Mouse (Mus musculus) heart, embryonic 12.5 days (tissue): ENCODE measurements around the gene Ppox. TPM values are rescaled to one million over a fixed set of nuclear protein-coding genes. Genes with fewer than 3 reads are reported as not detected.
"Not testable (repeated sequence)": the region's sequence is repeated elsewhere in the genome, so short reads cannot be mapped to it uniquely, and the experiment has no call there.

Experiments
- ATAC-seq: fragments of 200-750 bp; cut with Nextera tagmentation; 2 replicates; pipeline ENCODE4 v1.8.0; 2017; ENCODE audit warnings: moderate TSS enrichment, moderate library complexity; ENCODE audit not compliant: insufficient number of reproducible peaks, low FRiP score
- H3K27ac ChIP-seq: fragments of 300-500 bp; sonication (generic); 2 replicates; pipeline ENCODE4 v1.5.1; 2016; ENCODE audit warnings: mild to moderate bottlenecking, moderate library complexity; ENCODE audit not compliant: poor library complexity, severe bottlenecking
- H3K27me3 ChIP-seq: fragments of 300-500 bp; sonication (generic); replicated peaks from 2 replicates; pipeline ENCODE4 v1.6.1; 2016; ENCODE audit warnings: mild to moderate bottlenecking, moderate library complexity
- H3K36me3 ChIP-seq: fragments of 300-500 bp; sonication (generic); 2 replicates; pipeline ENCODE4 v1.6.1; 2016; ENCODE audit warnings: mild to moderate bottlenecking, moderate library complexity
- H3K4me1 ChIP-seq: fragments of 300-500 bp; sonication (generic); replicated peaks from 2 replicates; pipeline ENCODE4 v1.6.1; 2016; ENCODE audit warnings: mild to moderate bottlenecking
- H3K4me2 ChIP-seq: fragments of 300-500 bp; sonication (generic); 2 replicates; pipeline ENCODE4 v1.6.1; 2016; ENCODE audit warnings: mild to moderate bottlenecking, moderate library complexity
- H3K4me3 ChIP-seq: fragments of 300-500 bp; sonication (generic); 2 replicates; pipeline ENCODE4 v1.5.1; 2016; ENCODE audit warnings: mild to moderate bottlenecking
- H3K9ac ChIP-seq: fragments of 300-500 bp; sonication (generic); 2 replicates; pipeline ENCODE4 v1.6.1; 2016; ENCODE audit warnings: mild to moderate bottlenecking, moderate library complexity
- H3K9me3 ChIP-seq: fragments of 300-500 bp; sonication (generic); replicated peaks from 2 replicates; pipeline ENCODE4 v1.6.1; 2016; ENCODE audit warnings: mild to moderate bottlenecking, moderate library complexity
- WGBS: fragments of 180-500 bp; shearing (Covaris S2); methylation state at CpG from one replicate; pipeline ENCODE4 v1.1.7; 2016; 5-methylcytosine and 5-hydroxymethylcytosine counted together
- polyA plus RNA-seq: library from polyadenylated mRNA; unstranded; fragments of >200 nt; fragmentation: Nextera tagmentation; extraction: Ambion mirVana; gene quantifications from 2 replicates; pipeline ENCODE4 v1.2.1, GENCODE M21; 2016

Gene Ppox
- polyA plus RNA-seq, 1 experiment from 2014 or later: 55.4 TPM

DNA sequence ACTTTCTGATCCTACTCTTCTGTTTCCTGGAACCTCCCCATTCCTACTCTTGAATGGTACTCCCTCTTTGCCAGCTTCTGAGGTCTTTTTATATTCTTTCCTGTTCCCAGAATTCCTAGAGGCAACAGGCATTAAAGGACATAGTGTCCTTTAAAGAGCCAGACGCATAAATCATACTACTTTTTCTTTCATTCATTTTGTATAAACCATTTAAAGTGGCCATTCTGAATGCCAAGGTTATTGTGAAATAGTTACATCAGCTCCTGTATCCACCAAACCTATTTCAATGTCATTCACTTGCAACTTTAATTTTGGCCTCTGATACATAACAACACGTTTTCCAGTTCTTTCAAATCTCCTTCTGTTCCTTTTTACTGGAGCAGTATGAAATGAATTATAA, 28.3 kb upstream of the Ppox start:
- no peaks in the 10 kb centered on the region for H3K9me3 ChIP-seq
- H3K9ac ChIP-seq: no peak overlapping the region
- H3K4me3 ChIP-seq: no peak overlapping the region
- H3K36me3 ChIP-seq: no peaks in the 10 kb centered on the region
- H3K4me1 ChIP-seq: peaks cover 4% of the 10 kb centered on the region
- no peaks in the 10 kb centered on the region for H3K27me3 ChIP-seq
- H3K27ac ChIP-seq: no peak overlapping the region
- 70% methylated on average over 2 of the region's 2 CpGs for WGBS
- no peak for ATAC-seq
- H3K4me2 ChIP-seq: no peak overlapping the region

DNA sequence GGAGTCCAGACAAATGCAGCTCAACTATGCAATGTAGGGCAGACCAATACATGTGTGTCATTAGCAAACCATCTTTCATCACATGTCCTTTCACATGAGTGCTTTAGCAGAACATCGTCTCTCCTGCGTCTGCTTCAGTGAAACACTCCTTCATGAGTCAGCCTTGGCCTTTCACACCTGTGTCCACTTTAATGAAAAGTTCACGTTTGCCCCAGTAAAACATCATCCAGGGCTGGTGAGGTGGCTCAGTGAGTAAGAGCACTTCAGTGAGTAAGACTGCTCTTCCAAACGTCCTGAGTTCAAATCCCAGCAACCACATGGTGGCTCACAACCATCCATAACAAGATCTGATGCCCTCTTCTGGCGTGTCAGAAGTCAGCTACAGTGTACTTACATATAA, 25.2 kb upstream of the Ppox start:
- ATAC-seq, H3K36me3 ChIP-seq, H3K4me3 ChIP-seq, H3K9ac ChIP-seq, H3K27ac ChIP-seq, H3K27me3 ChIP-seq, H3K4me2 ChIP-seq, H3K9me3 ChIP-seq, H3K4me1 ChIP-seq: not testable (repeated sequence)
- 64% methylated on average over 5 of the region's 5 CpGs for WGBS

DNA sequence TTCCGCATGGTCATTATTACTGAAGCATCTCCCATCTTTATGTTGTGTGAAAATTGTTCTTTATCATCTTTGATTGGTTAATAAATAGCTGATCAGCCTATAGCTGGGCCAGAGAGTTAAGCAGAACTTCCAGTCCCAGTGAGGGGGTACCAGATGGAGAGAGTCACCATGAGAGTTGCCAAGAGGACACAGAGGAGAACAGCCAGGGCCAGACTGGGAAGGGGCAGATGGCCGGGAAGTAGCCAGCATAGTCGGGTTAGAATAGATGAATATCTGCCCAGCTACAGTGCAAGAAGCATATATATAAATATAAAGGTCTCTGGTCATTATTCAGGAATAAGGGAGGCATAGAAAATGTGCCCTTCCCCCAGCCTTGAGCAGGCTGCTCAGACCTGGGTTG, 17.2 kb upstream of the Ppox start:
- no peak overlapping the region for H3K4me3 ChIP-seq
- H3K27ac ChIP-seq: no peak overlapping the region
- H3K4me2 ChIP-seq: no peak overlapping the region
- peaks cover 7% of the 10 kb centered on the region for H3K4me1 ChIP-seq
- no peak overlapping the region for H3K9ac ChIP-seq
- no peak for ATAC-seq
- 48% methylated on average over 3 of the region's 3 CpGs for WGBS
- no peaks in the 10 kb centered on the region for H3K9me3 ChIP-seq
- H3K27me3 ChIP-seq: peaks cover 16% of the 10 kb centered on the region
- no peaks in the 10 kb centered on the region for H3K36me3 ChIP-seq

DNA sequence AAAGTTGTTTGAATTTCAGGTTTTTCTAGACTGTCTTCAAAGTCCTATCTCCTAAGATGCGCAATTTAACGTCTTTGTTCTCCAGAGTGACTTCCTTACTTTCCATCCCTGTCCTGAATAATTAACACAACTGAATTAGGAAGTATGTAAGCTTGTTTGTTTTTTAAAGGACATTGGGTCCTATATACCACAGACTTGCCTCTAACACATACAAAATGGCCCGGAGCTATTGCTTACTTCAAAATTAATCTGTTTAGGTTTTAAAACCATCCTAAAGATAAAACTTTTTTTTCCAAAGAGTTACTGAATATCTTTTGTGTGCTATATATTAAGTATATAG, 14.0 kb upstream of the Ppox start:
- H3K27ac ChIP-seq: peak overlapping the region; percentile 87
- H3K36me3 ChIP-seq: peaks cover under 1% of the 10 kb centered on the region
- peak overlapping the region; percentile 86 for H3K9ac ChIP-seq
- no peaks in the 10 kb centered on the region for H3K9me3 ChIP-seq
- 18% methylated on average over 3 of the region's 3 CpGs for WGBS
- peak overlapping the region; percentile 74 for H3K4me2 ChIP-seq
- H3K4me1 ChIP-seq: peaks cover 8% of the 10 kb centered on the region
- H3K27me3 ChIP-seq: peaks cover 16% of the 10 kb centered on the region
- H3K4me3 ChIP-seq: peak overlapping the region; percentile 94
- ATAC-seq: no peak

DNA sequence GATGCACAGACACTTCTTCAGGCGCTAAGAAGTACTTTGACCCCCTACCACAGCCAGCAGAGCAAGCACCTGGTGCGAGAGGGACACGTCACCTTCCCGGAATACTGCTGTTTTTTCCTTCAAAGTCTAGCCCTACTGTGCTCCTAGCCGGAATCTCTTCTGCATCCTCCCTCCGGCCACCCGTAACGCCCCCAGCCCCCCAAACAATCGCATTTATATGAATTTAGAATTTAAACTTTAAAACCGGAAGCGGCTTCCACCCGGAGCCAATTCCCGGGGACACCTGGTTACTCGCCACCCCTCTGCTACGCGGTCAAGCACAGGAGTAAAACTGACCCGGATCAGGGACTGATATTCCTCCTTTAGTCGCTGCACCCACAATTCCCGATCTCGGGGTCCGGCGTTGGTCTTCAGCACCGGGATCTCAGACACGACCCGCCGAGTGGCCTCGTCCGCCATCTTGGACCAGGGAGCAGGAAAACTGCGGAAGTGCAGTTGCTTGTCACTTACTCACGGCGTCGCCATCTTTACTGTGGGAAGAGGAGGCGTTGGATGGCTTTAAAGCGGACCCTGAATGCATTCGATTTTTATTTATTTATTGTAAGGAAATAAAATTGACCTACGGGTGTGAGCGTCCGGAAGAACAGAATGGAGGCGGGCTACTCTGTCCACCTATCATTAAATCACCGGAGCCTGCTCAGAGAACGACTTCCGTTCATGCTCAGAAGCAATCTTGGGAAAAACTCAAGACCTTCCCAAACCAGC, 13.5 kb upstream of the Ppox start, which contains the start of gene Ufc1:
Gene Ufc1 (minus strand): TSS at position 727 of the 765 bp plus-strand sequence.
- Histone ChIP-seq H3K4me2 (peak within 1 kb of the TSS; percentile 74), H3K9ac (peak within 1 kb of the TSS; percentile 86), H3K27ac (peak within 1 kb of the TSS; percentile 87), H3K27me3 (peaks cover 16% of the 10 kb centered on the region), H3K4me3 (peak within 1 kb of the TSS; percentile 94), H3K36me3 (peaks cover 6% of the 10 kb centered on the region), H3K4me1 (peaks cover 8% of the 10 kb centered on the region), H3K9me3 (no peaks in the 10 kb centered on the region)
- under 1% methylated on average over 42 of the region's 42 CpGs for WGBS
- peak; percentile 82 for ATAC-seq

DNA sequence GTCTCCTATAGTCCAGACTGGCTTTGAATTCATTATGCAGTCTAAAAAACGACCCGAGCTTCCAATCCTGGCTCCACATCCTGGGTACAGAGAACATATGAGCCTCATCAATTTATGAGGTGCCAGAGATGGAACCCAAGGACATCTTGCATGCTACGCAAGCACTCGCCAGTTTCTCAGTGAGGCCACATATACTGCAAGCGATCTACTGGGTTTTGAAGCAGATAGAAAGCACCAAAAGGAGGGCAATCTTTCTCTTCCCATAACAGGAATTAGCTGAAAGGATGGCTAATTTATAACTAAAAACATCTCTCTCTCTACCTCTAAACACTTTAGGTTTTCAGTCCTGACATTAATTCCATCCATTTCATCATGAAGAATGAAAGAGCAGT, 12.9 kb upstream of the Ppox start:
- Histone ChIP-seq H3K9me3 (no peaks in the 10 kb centered on the region), H3K36me3 (peaks cover 12% of the 10 kb centered on the region), H3K9ac (peak overlapping the region; percentile 86), H3K4me2 (peak overlapping the region; percentile 74), H3K27ac (peak overlapping the region; percentile 87; the same call in 1 of the 2 replicates), H3K4me3 (peak overlapping the region; percentile 94), H3K4me1 (peaks cover 8% of the 10 kb centered on the region), H3K27me3 (peaks cover 16% of the 10 kb centered on the region)
- ATAC-seq: no peak
- WGBS: 42% methylated on average over 5 of the region's 5 CpGs

DNA sequence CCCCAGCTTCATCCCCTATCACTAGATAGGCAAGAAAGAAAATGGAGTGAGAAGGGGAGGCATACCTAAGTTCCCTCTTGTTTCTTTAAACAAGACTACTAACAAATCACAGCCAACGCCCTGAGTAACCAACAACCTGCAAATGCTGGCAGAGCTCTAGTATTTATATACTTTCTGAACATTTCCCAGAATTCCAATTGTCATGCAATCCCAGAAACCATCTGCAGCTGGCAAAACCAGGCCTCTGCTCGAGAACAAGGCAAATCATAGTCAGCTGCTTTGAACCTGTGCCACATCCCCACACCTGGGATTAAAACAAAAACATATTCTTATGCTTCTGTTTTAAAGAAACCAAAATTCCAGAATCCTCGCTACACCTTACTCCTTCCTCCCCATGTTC, 12.4 kb upstream of the Ppox start:
- WGBS: 89% methylated on average over 3 of the region's 3 CpGs
- Histone ChIP-seq H3K9me3 (no peaks in the 10 kb centered on the region), H3K9ac (no peak overlapping the region), H3K27ac (no peak overlapping the region), H3K4me2 (peak overlapping the region; percentile 74), H3K4me1 (peaks cover 8% of the 10 kb centered on the region), H3K4me3 (peak overlapping the region; percentile 94; the same call in 1 of the 2 replicates), H3K36me3 (peaks cover 18% of the 10 kb centered on the region), H3K27me3 (peaks cover 12% of the 10 kb centered on the region)
- no peak for ATAC-seq

DNA sequence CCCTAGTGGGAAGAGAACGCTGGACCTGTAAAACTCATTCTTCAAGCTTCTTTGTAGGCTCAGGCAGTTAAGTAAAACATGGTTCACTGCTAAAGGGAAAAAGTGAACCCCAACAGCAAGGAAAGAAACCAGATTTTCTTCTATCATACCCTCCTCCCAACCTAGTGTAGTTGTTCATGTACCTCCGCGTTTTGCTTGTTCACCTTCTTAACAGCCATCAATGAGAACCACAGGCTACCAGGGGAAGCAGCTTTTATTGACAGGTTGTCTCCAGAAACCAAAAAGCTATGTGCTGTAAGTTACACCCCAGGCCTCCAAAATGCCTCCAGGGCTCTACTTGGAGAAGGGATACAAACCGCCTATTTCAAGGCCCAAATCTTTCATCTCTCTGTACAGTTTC, 7.3 kb upstream of the Ppox start:
- H3K4me3 ChIP-seq: peak overlapping the region; percentile 73
- ATAC-seq: no peak
- H3K36me3 ChIP-seq: peaks cover 49% of the 10 kb centered on the region
- 58% methylated on average over 4 of the region's 4 CpGs for WGBS
- no peak overlapping the region for H3K9ac ChIP-seq
- H3K27ac ChIP-seq: peak overlapping the region; percentile 25; the same call in 1 of the 2 replicates
- H3K4me1 ChIP-seq: peaks cover 17% of the 10 kb centered on the region
- H3K27me3 ChIP-seq: no peaks in the 10 kb centered on the region
- peak overlapping the region; percentile 80 for H3K4me2 ChIP-seq
- no peaks in the 10 kb centered on the region for H3K9me3 ChIP-seq

DNA sequence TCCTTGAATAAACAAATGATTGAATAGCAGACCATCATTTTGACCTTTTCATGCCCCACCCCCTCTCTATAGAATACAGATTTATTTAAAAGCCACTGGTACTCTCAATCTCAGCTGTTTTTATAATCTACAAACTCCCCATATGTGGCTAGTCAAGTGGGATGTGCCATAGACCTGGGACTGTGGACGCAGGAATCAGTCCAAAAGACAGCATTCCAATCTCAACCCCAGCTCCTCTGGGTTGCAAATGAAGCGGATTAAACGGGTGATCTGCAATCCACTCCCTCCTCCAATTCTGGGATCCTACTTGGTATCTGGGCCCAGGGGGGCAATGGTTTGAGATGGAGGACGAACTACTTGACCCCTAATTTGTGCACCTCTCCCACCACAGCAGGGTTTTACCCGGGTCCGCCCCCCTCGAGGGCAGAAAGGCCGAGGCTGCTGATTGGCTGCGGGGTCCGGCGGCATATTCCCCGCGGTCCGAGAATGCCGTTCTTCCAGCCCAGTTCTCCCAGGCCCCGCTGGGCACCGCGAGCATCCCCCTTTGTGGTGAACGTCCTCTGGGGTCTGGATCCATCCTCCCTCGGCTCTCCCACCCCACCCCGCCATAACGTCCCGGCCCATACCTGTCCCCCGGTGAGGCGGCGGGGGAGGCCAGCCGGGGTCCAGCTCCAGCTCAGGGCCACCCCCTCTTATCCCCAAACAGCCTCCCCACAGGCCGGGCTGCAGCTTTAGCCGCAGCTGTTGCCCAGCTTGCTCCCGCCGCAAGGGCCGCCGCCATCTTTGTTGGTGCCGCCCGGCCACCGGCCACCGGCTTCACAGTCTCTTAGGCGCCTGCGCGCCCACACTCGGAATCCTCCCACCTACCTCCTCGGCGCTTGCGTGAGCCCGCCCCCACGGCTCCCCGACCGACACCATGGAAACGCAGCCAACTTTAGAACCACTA, 6.4 kb upstream of the Ppox start, which contains the start of gene Usp21:
Gene Usp21 (minus strand): TSS at position 856 of the 946 bp plus-strand sequence.
- Histone ChIP-seq H3K4me1 (peaks cover 16% of the 10 kb centered on the region), H3K27me3 (no peaks in the 10 kb centered on the region), H3K4me2 (peak within 1 kb of the TSS; percentile 80), H3K36me3 (peaks cover 57% of the 10 kb centered on the region), H3K9me3 (no peaks in the 10 kb centered on the region), H3K9ac (peak within 1 kb of the TSS; percentile 93), H3K27ac (peak within 1 kb of the TSS; percentile 88), H3K4me3 (peak within 1 kb of the TSS; percentile 73)
- peak; percentile 96 for ATAC-seq
- WGBS: under 1% methylated on average over 49 of the region's 49 CpGs

DNA sequence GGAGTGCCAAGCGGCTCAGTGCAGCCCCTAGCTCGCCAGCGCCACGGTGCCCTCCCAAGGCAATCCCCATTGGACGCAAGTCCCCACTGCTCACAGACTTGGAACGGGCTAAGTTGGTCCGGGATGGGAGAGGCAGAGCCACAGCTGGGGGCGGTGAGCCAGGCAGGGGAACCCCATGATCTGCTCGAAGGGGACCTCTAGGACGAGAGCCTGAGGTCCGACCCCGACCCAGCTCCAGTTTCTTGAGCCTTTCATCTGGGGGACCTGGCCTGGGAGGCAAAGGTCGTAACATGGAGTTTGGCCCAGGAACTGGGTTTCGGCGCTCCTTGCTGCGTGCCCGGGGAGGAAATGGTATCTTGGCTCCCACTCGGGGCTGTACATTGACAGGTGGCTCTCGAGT, 5.5 kb upstream of the Ppox start:
- H3K27me3 ChIP-seq: no peaks in the 10 kb centered on the region
- peak overlapping the region; percentile 80 for H3K4me2 ChIP-seq
- H3K36me3 ChIP-seq: peaks cover 62% of the 10 kb centered on the region
- H3K4me1 ChIP-seq: peaks cover 22% of the 10 kb centered on the region
- no peak for ATAC-seq
- no peaks in the 10 kb centered on the region for H3K9me3 ChIP-seq
- peak overlapping the region; percentile 73 for H3K4me3 ChIP-seq
- H3K27ac ChIP-seq: no peak overlapping the region
- H3K9ac ChIP-seq: 0 out of 2 replicates have a peak overlapping the region, but pooled peaks have one; percentile 32
- 92% methylated on average over 19 of the region's 19 CpGs for WGBS
